Mouse (Mus musculus): ENCODE results near the gene Hace1.
"Not testable (repeated sequence)": the region's sequence is repeated elsewhere in the genome, so short reads cannot be mapped to it uniquely, and the experiment has no call there.

The Hace1 gene

DNA sequence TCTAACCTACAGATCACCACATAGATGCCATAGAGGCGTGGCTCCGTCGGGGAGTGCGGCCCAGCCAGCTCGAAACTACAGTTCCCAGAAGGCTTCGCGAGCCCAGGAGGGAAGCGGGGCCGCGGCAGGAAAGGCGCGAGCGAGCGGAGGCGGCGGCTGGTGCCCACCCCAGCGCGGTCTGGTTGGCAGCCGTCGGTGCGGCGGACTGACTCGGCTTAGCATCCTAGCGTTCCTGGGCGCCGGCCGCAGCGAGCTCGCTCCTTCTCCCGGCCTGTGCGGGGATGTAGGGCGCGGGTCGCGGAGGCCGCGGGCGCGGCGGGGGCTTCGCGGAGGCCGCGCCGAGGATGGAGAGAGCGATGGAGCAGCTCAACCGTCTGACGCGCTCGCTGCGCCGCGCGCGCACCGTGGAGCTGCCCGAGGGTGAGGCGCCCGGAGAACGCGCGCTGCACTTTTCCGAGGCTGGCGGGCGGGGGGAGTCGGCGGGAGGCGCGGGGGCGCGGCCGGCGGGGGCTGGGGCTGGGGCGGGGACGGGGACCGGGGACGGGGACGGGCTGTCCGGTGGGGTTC is at the start of gene Hace1:
Gene Hace1, plus strand, starts transcription at position 99 of the 567 bp plus-strand sequence.
- DNase-seq (ENCODE audit: low spot score): peak; percentile 67

GRCm38 (mm10) chr10:45537334-45537733 is 40.3 kb upstream of the Hace1 start:
- not testable (repeated sequence) for DNase-seq (ENCODE audit: low spot score)

DNA sequence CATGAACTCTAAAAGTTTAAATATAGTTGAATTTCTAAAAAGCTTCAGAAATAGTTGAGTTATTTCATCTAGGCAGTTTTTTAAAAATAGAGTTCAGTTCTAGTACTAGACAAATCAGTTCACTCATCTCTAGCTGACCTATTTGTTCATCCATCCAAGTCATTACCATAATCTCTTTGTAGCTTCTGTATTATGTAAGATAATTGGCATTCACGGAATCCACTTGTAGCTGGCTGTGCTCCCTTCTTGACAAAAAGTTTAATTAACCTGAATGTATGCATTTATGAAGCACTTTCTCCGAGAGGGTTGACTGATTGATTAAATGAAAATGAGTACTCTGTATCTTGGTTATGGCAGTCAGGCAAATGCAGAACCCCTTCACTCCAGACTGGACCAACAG is 34.9 kb upstream of the Hace1 start:
- DNase-seq (ENCODE audit: low spot score): no peak

- peak; percentile 1 for DNase-seq (ENCODE audit: low spot score)
These were observed 30.8 kb upstream of the Hace1 start for GRCm38 (mm10) chr10:45546799-45547198.

GRCm38 (mm10) chr10:45578298-45578821 is 731 bp downstream of the Hace1 start:
- DNase-seq (ENCODE audit: low spot score): peak; percentile 32

GRCm38 (mm10) chr10:45583310-45583709 is 5.7 kb downstream of the Hace1 start:
- no peak for DNase-seq (ENCODE audit: low spot score)

DNA sequence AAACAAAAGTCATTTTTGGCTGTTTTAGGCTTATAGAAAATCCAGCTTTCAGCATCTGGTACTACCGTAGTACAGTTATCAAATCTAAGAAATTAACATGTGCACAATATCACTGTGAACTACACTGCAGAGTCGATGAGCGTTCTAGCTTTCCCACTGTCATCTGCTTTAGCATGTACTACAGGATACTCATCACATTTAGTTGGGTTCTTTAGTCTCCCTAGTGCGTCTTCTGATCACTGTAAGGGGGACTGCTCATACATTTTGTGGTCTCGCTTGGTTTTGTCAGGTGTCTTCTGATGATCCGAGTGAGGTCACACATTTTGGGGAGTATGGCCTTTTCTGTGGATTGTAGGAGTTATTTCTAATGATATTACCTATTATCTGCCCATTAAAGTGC is 6.2 kb downstream of the Hace1 start:
- no peak for DNase-seq (ENCODE audit: low spot score)

GRCm38 (mm10) chr10:45584311-45585102 is 6.9 kb downstream of the Hace1 start:
- no peak for DNase-seq (ENCODE audit: low spot score)

DNA sequence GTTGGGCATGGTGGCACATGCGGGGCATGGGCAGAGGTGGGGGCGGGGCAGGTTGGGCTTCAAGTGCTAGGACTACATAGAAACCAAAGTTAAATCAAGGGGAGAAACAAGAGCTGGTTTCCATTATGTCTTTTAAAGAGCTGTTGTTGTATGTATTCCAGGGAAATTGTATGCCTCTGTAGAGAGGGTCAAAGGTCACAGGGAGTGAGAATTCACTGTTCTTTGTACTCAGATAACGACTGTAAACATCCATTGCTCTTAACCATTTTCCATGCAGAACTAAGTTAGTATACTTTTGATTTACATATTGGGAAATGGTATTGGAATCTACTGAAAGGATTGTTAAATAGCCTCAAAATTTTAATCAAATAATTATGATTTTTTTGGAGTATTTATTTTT is 28.2 kb downstream of the Hace1 start:
- DNase-seq (ENCODE audit: low spot score): no peak

- no peak for DNase-seq (ENCODE audit: low spot score)
These were observed 33.1 kb downstream of the Hace1 start for GRCm38 (mm10) chr10:45610727-45611126.

GRCm38 (mm10) chr10:45616012-45616411 is 38.4 kb downstream of the Hace1 start:
- DNase-seq (ENCODE audit: low spot score): no peak

DNA sequence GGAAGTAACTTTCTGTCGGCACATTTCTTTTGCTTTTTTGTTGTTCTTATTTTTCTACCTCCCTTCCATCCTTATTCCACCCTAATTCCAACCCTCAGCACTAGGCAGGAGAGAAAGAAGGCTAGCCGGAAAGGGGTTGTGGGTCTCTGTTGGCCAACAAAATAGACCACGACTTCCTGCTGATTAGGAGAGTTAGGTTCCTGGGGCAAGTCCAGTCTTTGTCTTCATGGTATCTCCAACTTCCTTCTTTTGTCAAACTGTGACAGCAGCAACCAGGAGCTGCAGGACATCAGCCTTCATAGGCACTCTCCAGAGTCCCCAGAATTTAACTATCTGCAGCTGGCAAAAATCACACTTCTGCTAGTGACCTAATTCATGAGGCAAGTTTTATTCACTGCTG is 41.4 kb downstream of the Hace1 start:
- DNase-seq (ENCODE audit: low spot score): no peak

DNA sequence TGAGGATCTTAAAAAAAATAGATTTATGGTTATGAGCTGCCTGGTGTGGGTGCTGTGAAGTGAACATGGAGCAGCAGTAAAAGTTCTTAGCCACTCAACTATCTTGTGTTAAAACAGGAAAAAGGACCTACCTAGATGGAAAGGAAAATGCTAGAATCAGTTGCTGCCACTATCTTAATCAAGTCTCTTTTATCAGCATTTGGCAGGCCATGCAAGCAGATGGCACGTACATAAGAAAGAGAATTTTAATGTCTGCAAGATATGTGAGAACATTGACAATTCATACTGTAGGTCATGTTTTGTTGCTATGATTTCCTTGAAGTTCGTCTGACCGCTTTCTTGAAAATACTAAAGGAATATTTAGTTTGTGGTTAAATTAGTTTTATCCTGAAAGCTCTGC is 54.4 kb downstream of the Hace1 start:
- DNase-seq (ENCODE audit: low spot score): no peak

- DNase-seq (ENCODE audit: low spot score): no peak
These were observed 55.0 kb downstream of the Hace1 start for GRCm38 (mm10) chr10:45632641-45633040.

- no peak for DNase-seq (ENCODE audit: low spot score)
These were observed 57.6 kb downstream of the Hace1 start for GRCm38 (mm10) chr10:45635201-45635600.

- no peak for DNase-seq (ENCODE audit: low spot score)
These were observed 62.1 kb downstream of the Hace1 start for GRCm38 (mm10) chr10:45639762-45640161.

- no peak for DNase-seq (ENCODE audit: low spot score)
These were observed 76.4 kb downstream of the Hace1 start for GRCm38 (mm10) chr10:45654026-45654425.

GRCm38 (mm10) chr10:45662015-45662414 is 84.4 kb downstream of the Hace1 start:
- no peak for DNase-seq (ENCODE audit: low spot score)

DNA sequence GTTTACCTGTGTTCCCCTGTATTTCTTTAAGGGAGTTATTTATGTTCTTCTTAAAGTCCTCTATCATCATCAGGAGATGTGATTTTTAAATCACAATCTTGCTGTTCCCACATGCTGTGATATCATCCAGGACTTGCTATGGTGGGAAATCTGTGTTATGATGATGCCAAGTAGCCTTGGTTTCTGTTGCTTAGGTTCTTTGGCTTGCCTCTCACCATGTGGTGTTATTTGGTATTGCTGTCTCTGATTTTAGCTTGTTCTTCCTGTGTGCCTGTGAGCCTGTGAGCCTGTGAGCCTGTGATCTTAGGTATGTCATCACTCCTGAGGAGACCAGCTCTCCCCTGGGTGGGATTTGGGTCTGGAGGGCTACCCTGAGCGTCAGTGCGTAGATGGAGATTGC is 90.6 kb downstream of the Hace1 start:
- DNase-seq (ENCODE audit: low spot score): no peak

GRCm38 (mm10) chr10:45676796-45677195 is 99.2 kb downstream of the Hace1 start:
- DNase-seq (ENCODE audit: low spot score): no peak

DNA sequence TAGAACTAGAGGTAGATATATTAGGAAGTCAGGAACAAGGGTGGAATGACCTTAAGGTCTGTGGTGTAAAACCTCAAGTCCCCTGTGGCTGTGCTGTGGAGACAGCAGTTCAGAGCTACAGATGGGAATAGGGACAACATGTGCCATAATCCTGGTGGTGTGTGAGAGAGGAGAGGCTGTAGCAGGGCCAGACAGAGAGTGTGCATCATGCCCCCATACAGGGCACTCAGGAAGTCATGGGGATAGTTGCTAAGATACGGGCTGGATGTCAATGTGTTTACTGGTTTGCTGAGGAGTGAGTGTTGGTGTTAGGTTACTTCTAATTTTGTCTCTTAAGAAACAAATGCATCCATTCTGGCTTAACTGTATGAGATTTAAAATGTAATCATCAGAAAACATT is 108.6 kb downstream of the Hace1 start:
- DNase-seq (ENCODE audit: low spot score): no peak

DNA sequence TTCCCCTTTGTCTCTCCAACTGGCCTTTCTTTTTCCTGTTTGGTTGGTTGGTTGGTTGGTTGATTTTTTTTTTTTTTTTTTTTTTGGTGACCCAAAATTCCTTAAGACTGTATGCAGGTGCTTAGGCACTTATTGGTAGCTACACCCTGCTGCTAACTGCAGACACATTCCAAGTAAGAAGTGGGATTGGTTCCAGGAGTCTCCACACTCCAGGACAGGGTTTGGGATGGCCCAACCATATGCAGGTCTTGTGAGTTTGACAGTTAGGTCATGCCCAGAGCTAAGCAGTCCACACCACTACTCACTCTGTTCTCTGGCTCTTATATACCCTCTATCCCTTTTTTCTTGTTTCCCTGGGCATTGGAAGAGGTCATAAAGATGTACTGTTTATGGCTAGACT is 117.3 kb downstream of the Hace1 start:
- no peak for DNase-seq (ENCODE audit: low spot score)

- DNase-seq (ENCODE audit: low spot score): no peak
These were observed 117.9 kb downstream of the Hace1 start for GRCm38 (mm10) chr10:45695522-45695921.

DNA sequence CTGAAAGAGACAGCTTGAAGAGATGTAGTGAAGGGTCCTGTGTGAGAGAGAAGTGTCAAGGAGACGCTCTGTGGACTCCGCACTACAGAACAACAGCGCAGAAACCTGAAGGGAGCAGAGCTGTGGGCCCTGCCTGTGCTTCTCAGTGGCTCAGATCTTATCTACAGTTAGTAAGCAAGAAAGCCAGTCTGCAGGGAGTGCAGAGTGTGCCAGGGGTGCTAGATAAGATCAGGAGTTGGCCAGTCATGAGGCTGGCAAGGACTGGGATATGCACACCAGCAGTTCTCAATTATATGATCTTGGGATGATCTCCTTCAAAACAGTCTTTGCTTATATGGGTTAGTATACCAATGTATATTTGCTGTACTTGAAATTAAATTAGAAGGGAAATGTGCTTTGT is 121.3 kb downstream of the Hace1 start:
- no peak for DNase-seq (ENCODE audit: low spot score)

Data from ovary, postnatal 10 days (tissue).